Mouse (Mus musculus) Patski (cell line): ENCODE data around the gene Olfr918. TPM values are rescaled to one million over a fixed set of nuclear protein-coding genes. Genes with fewer than 3 reads are reported as not detected.

Source experiments
- ATAC-seq: fragments of 100-300 bp; one replicate; pipeline ENCODE4 v1.8.0; 2021
- CTCF ChIA-PET: fragments of 350-600 bp; sonication (Branson Sonifier 250); formaldehyde crosslinking; loops from one replicate; lab custom pipeline; 2022; ENCODE audit warnings: inconsistent platforms; lab: Charles Lee
- POLR2A ChIA-PET: fragments of 350-600 bp; sonication (Branson Sonifier 250); formaldehyde crosslinking; loops from one replicate; lab custom pipeline; 2022; ENCODE audit warnings: antibody characterized with exemption, inconsistent platforms; lab: Charles Lee
- DNase-seq: peaks from one replicate; pipeline ENCODE4 v3.0.0-alpha.2; 2011; ENCODE audit warnings: low read depth, low spot score
- H3K27me3 ChIP-seq: fragments of 371-371 bp; one replicate; pipeline ENCODE4 v1.5.1; 2021
- CTCF ChIP-seq: fragments of 100-300 bp; IDR thresholded peaks from one replicate; pipeline ENCODE4 v1.5.1; 2021
- in situ Hi-C: fragments of 300-500 bp; cut with MboI; formaldehyde crosslinking; loops from 3 replicates; pipeline ENCODE4 v1.11.1; 2018; ENCODE audit warnings: low pct_unique_long_range_greater_than_20kb, mixed read lengths
- polyA plus RNA-seq: library from polyadenylated mRNA; unstranded; gene quantifications from one replicate; pipeline ENCODE4 v1.2.3, GENCODE M21; 2021

Gene Olfr918
- not detected for polyA plus RNA-seq

DNA sequence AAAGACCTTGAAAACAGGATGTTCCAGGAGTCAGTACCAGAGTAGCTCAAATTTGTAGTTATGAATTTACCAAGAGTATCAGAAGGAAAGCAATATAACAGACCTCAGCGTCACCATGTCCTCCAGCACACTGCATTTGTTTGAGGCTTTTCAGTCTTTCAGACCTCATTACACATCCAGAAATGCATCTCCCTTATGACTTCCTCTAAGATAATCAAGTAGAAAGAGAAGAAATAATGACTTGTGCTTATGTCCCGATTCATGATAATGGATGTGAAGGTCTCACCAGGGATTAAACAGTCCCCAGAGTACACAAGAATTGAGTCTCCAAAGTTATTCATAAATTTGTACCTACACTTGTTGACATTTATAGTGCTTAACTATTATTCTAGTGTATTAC, at the start of gene Olfr918:
Gene Olfr918, minus strand, starts transcription at position 101 of the 400 bp plus-strand sequence.
- ChIA-PET CTCF (no interaction called here), POLR2A (no interaction called here)
- ATAC-seq (no peak), DNase-seq (no peak)
- in situ Hi-C loops: no loop called here
- peaks cover 4% of the 10 kb centered on the region for H3K27me3 ChIP-seq
- no peak for TF ChIP-seq CTCF

DNA sequence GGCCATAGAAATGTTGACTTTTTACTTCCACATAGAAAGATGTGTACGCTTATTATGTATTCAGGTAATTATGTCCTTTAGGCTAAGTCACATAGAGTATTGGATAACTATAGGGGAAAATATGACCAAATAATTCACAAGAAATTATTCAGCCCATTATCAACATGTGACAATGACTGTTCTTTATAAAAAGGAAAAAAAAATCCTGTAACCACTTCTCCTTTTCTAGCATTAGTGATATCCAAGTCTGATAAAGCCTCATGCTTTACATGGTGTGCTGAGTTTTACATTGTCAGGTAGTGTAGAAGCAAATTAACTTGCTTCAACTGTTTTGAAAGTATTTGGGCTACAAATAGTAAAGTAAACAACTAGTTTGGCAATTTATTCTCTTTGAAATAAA, 49.6 kb upstream of the Olfr918 start:
- POLR2A ChIA-PET: no interaction called here
- ATAC-seq (no peak), DNase-seq (no peak)
- TF ChIP-seq CTCF: no peak
- CTCF ChIA-PET: no interaction called here
- in situ Hi-C loops: no loop called here
- H3K27me3 ChIP-seq: no peaks in the 10 kb centered on the region

GRCm38 (mm10) chr9:38718927-38719441, 44.6 kb upstream of the Olfr918 start:
- peak; percentile 97 for ATAC-seq
- ChIA-PET POLR2A (interaction anchor here (0.8 kb wide), 1 partner anchor 9 kb away, joined by 3 read pairs; no protein-coding TSS in a partner anchor), CTCF (interaction anchor here (1.3 kb wide), 1 partner anchor 21 kb away, joined by 4 read pairs; no protein-coding TSS in a partner anchor)
- in situ Hi-C loops: no loop called here
- no peak for TF ChIP-seq CTCF
- DNase-seq: peak; percentile 6
- no peaks in the 10 kb centered on the region for H3K27me3 ChIP-seq

- ChIA-PET POLR2A (interaction anchor here (0.8 kb wide), 1 partner anchor 10 kb away, joined by 3 read pairs; no protein-coding TSS in a partner anchor), CTCF (interaction anchor here (0.8 to 1.3 kb wide), 2 partner anchors 10 to 22 kb away, joined by 3 to 4 read pairs; no protein-coding TSS in a partner anchor)
- no peaks in the 10 kb centered on the region for H3K27me3 ChIP-seq
- ATAC-seq (peak; percentile 82), DNase-seq (peak; percentile 35)
- in situ Hi-C loops: no loop called here
- TF ChIP-seq CTCF: no peak
These were observed 43.7 kb upstream of the Olfr918 start, which contains the start of gene Vwa5a for GRCm38 (mm10) chr9:38718102-38718501. Gene Vwa5a, plus strand, starts transcription at chr9:38718268.

DNA sequence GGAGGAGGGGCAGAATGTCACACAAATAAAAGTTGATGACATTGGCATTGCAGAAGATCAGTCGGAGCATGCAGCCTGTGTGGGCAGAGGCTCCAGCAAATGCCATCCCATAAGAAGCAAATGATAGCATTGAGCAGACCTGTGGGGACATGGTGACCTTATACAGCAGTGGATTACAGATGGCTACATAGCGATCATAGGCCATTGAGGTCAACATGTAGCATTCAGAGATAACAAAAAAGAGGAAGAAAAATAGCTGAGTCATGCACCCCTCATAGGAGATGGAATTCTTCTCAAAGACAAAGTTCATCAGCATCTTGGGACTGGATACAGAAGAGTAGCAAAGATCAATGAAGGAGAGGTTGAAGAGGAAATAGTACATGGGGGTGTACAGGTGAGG, 1.5 kb downstream of the Olfr918 start:
- H3K27me3 ChIP-seq: peaks cover 4% of the 10 kb centered on the region
- CTCF ChIA-PET: no interaction called here
- no peak for DNase-seq
- no peak for ATAC-seq
- in situ Hi-C loops: no loop called here
- TF ChIP-seq CTCF: no peak
- POLR2A ChIA-PET: no interaction called here

GRCm38 (mm10) chr9:38665742-38666141, 8.7 kb downstream of the Olfr918 start, which contains the start of gene Olfr917:
Gene Olfr917, minus strand, starts transcription at chr9:38665842.
- CTCF ChIA-PET: no interaction called here
- no peak for TF ChIP-seq CTCF
- in situ Hi-C loops: no loop called here
- H3K27me3 ChIP-seq: peaks cover 3% of the 10 kb centered on the region
- no peak for DNase-seq
- POLR2A ChIA-PET: no interaction called here
- ATAC-seq: no peak

GRCm38 (mm10) chr9:38659775-38660174, 14.6 kb downstream of the Olfr918 start, which contains the start of gene Olfr916:
Gene Olfr916, minus strand, starts transcription at chr9:38659875.
- ChIA-PET CTCF (no interaction called here), POLR2A (no interaction called here)
- H3K27me3 ChIP-seq: peaks cover 3% of the 10 kb centered on the region
- in situ Hi-C loops: no loop called here
- no peak for TF ChIP-seq CTCF
- DNase-seq: no peak
- no peak for ATAC-seq

GRCm38 (mm10) chr9:38632406-38632805, 42.0 kb downstream of the Olfr918 start:
- CTCF ChIA-PET: no interaction called here

More at GRCm38 (mm10) chr9:38632406-38632805, 42.0 kb downstream of the Olfr918 start:
- no peak for ATAC-seq
- POLR2A ChIA-PET: no interaction called here
- DNase-seq: no peak
- no peaks in the 10 kb centered on the region for H3K27me3 ChIP-seq
- no peak for TF ChIP-seq CTCF
- in situ Hi-C loops: no loop called here

Other genes starting within 250 kb of the Olfr918 start
- gene Olfr901, start 245.1 kb downstream of the Olfr918 start, polyA plus RNA-seq: not detected
- gene Olfr902, start 226.9 kb downstream of the Olfr918 start, polyA plus RNA-seq: not detected
- not detected for gene Olfr904, start 211.5 kb downstream of the Olfr918 start, polyA plus RNA-seq
- gene Olfr905, start 203.5 kb downstream of the Olfr918 start, polyA plus RNA-seq: 0.05 TPM
- gene Olfr906, start 187.5 kb downstream of the Olfr918 start, polyA plus RNA-seq: not detected
- gene Olfr907, start 178.8 kb downstream of the Olfr918 start, polyA plus RNA-seq: not detected
- not detected for gene Olfr911-ps1, start 153.0 kb downstream of the Olfr918 start, polyA plus RNA-seq
- gene Olfr910, start 136.8 kb downstream of the Olfr918 start, polyA plus RNA-seq: not detected
- not detected for gene Olfr912, start 94.4 kb downstream of the Olfr918 start, polyA plus RNA-seq
- not detected for gene Olfr913, start 81.8 kb downstream of the Olfr918 start, polyA plus RNA-seq
- gene Olfr914, start 69.5 kb downstream of the Olfr918 start, polyA plus RNA-seq: not detected
- gene Olfr916, start 14.7 kb downstream of the Olfr918 start, polyA plus RNA-seq: not detected
- not detected for gene Olfr917, start 8.8 kb downstream of the Olfr918 start, polyA plus RNA-seq
- gene Olfr919, start 29.1 kb upstream of the Olfr918 start, polyA plus RNA-seq: not detected
- gene Vwa5a, start 43.7 kb upstream of the Olfr918 start, polyA plus RNA-seq: 61.4 TPM
- 0.33 TPM for gene Olfr920, start 77.7 kb upstream of the Olfr918 start, polyA plus RNA-seq
- not detected for gene Olfr921, start 98.5 kb upstream of the Olfr918 start, polyA plus RNA-seq
- gene Olfr922, start 140.0 kb upstream of the Olfr918 start, polyA plus RNA-seq: not detected
- not detected for gene Olfr923, start 151.9 kb upstream of the Olfr918 start, polyA plus RNA-seq
- gene Olfr924, start 169.8 kb upstream of the Olfr918 start, polyA plus RNA-seq: not detected
- gene Olfr26, start 180.5 kb upstream of the Olfr918 start, polyA plus RNA-seq: not detected
- gene Olfr926, start 202.5 kb upstream of the Olfr918 start, polyA plus RNA-seq: not detected